Mouse (Mus musculus) ES-E14 (cell line): ENCODE measurements around the gene Tarsl2.

ENCODE experiments used
- MAFK ChIP-seq: IDR thresholded peaks from 2 replicates; pipeline ENCODE4 v1.6.1; 2014; ENCODE audit warnings: mild to moderate bottlenecking, low read depth, low read length, inconsistent platforms; ENCODE audit not compliant: insufficient read depth
- ZNF384 ChIP-seq: IDR thresholded peaks from 2 replicates; pipeline ENCODE4 v1.6.1; 2012; ENCODE audit warnings: low read depth, low read length, inconsistent platforms

DNA sequence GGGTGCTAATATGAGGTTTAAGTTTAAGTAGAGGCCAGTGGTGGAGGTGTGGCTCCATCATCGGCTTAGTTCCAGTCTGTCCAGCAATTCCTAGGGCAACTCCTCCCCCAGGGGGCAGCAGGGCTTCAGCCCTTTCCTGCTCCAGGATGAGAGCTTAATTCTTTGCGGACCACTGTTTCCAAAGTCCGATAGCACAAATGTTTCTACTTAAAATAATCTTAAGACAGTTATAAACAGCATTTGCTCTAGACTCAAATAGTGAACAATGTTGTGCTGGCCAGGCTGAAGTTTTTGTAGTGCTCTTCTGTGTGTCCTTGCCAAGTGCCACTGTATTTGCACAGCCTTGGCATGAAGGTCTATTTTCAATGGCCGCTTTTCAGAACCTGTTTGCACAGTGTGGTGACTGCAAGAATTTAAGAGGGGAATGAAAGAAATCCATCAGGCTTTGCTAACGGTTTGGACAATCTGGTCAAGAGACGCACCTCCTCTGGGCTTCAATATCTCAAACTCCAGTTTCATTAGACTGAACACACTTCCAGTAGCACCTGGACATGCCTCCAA is 757 bp upstream of the Tarsl2 start:
- no peak for TF ChIP-seq ZNF384
- TF ChIP-seq MAFK = no peak
